Mouse (Mus musculus): Measurements from ENCODE around the gene Ube3b. TPM values are rescaled to one million over a fixed set of nuclear protein-coding genes. Genes with fewer than 3 reads are reported as not detected.

Ube3b gene
- polyA plus RNA-seq, 1 experiment from 2014 or later: 17.1 TPM

GRCm38 (mm10) chr5:114408846-114409245 lies 28.4 kb downstream of the Ube3b start:
- Histone ChIP-seq H3K9me3 (replicated peaks) (no peaks in the 10 kb centered on the region), H3K4me2 (no peak overlapping the region), H3K27ac (replicated peaks) (no peak overlapping the region), H3K4me1 (replicated peaks) (no peaks in the 10 kb centered on the region), H3K27me3 (no peaks in the 10 kb centered on the region), H3K9ac (no peak overlapping the region), H3K36me3 (replicated peaks) (peaks cover 100% of the 10 kb centered on the region), H3K4me3 (replicated peaks) (no peak overlapping the region)
- no peak for ATAC-seq (ENCODE audit: insufficient read depth)
- 91% methylated on average over 11 of the region's 11 CpGs for WGBS (ENCODE audit: insufficient replicate concordance)

- Histone ChIP-seq H3K4me1 (replicated peaks) (no peaks in the 10 kb centered on the region), H3K9ac (no peak overlapping the region), H3K4me2 (no peak overlapping the region), H3K9me3 (replicated peaks) (no peaks in the 10 kb centered on the region), H3K36me3 (replicated peaks) (peaks cover 99% of the 10 kb centered on the region), H3K27ac (replicated peaks) (no peak overlapping the region), H3K27me3 (no peaks in the 10 kb centered on the region), H3K4me3 (replicated peaks) (no peak overlapping the region)
- no peak for ATAC-seq (ENCODE audit: insufficient read depth)
- WGBS (ENCODE audit: insufficient replicate concordance): 83% methylated on average over 13 of the region's 13 CpGs
Observed at GRCm38 (mm10) chr5:114410429-114410828, 30.0 kb downstream of the Ube3b start.

- no peaks in the 10 kb centered on the region for H3K9me3 ChIP-seq (replicated peaks)
- no peak for ATAC-seq (ENCODE audit: insufficient read depth)
- 81% methylated on average over 23 of the region's 23 CpGs for WGBS (ENCODE audit: insufficient replicate concordance)
- no peak overlapping the region for H3K27ac ChIP-seq (replicated peaks)
- H3K4me3 ChIP-seq (replicated peaks): no peak overlapping the region
- no peak overlapping the region for H3K9ac ChIP-seq
- H3K36me3 ChIP-seq (replicated peaks): peaks cover 99% of the 10 kb centered on the region
- no peaks in the 10 kb centered on the region for H3K27me3 ChIP-seq
- H3K4me1 ChIP-seq (replicated peaks): no peaks in the 10 kb centered on the region
- H3K4me2 ChIP-seq: no peak overlapping the region
Observed at GRCm38 (mm10) chr5:114412361-114412998, 32.1 kb downstream of the Ube3b start.

GRCm38 (mm10) chr5:114413067-114413735 lies 32.8 kb downstream of the Ube3b start:
- no peak; the same call in 1 of the 2 replicates for ATAC-seq (ENCODE audit: insufficient read depth)
- WGBS (ENCODE audit: insufficient replicate concordance): 79% methylated on average over 16 of the region's 16 CpGs
- H3K9me3 ChIP-seq (replicated peaks): no peaks in the 10 kb centered on the region

GRCm38 (mm10) chr5:114415606-114416005 lies 35.2 kb downstream of the Ube3b start:
- WGBS (ENCODE audit: insufficient replicate concordance): 84% methylated on average over 5 of the region's 5 CpGs

More at GRCm38 (mm10) chr5:114413067-114413735, 32.8 kb downstream of the Ube3b start:
- no peak overlapping the region for H3K9ac ChIP-seq
- H3K27ac ChIP-seq (replicated peaks): no peak overlapping the region
- H3K27me3 ChIP-seq: no peaks in the 10 kb centered on the region
- H3K4me1 ChIP-seq (replicated peaks): no peaks in the 10 kb centered on the region
- H3K4me2 ChIP-seq: no peak overlapping the region
- peaks cover 99% of the 10 kb centered on the region for H3K36me3 ChIP-seq (replicated peaks)
- H3K4me3 ChIP-seq (replicated peaks): no peak overlapping the region

GRCm38 (mm10) chr5:114416855-114417254 lies 36.4 kb downstream of the Ube3b start:
- Histone ChIP-seq H3K27me3 (no peaks in the 10 kb centered on the region), H3K9me3 (replicated peaks) (no peaks in the 10 kb centered on the region), H3K4me3 (replicated peaks) (no peak overlapping the region), H3K4me1 (replicated peaks) (0 out of 2 replicates have a peak, but pooled peaks cover 3% of the 10 kb centered on the region), H3K36me3 (replicated peaks) (peaks cover 85% of the 10 kb centered on the region), H3K4me2 (no peak overlapping the region), H3K9ac (no peak overlapping the region), H3K27ac (replicated peaks) (no peak overlapping the region)
- 78% methylated on average over 8 of the region's 8 CpGs for WGBS (ENCODE audit: insufficient replicate concordance)
- no peak for ATAC-seq (ENCODE audit: insufficient read depth)

More at GRCm38 (mm10) chr5:114415606-114416005, 35.2 kb downstream of the Ube3b start:
- H3K4me1 ChIP-seq (replicated peaks): no peaks in the 10 kb centered on the region
- H3K4me3 ChIP-seq (replicated peaks): no peak overlapping the region
- peaks cover 98% of the 10 kb centered on the region for H3K36me3 ChIP-seq (replicated peaks)
- no peak overlapping the region for H3K9ac ChIP-seq
- H3K9me3 ChIP-seq (replicated peaks): no peaks in the 10 kb centered on the region
- H3K4me2 ChIP-seq: no peak overlapping the region
- H3K27ac ChIP-seq (replicated peaks): no peak overlapping the region
- no peak for ATAC-seq (ENCODE audit: insufficient read depth)
- H3K27me3 ChIP-seq: no peaks in the 10 kb centered on the region

- peaks cover 7% of the 10 kb centered on the region for H3K4me1 ChIP-seq (replicated peaks)
- ATAC-seq (ENCODE audit: insufficient read depth): no peak
- no peaks in the 10 kb centered on the region for H3K9me3 ChIP-seq (replicated peaks)
- H3K9ac ChIP-seq: no peak overlapping the region
- no peak overlapping the region for H3K4me3 ChIP-seq (replicated peaks)
- WGBS (ENCODE audit: insufficient replicate concordance): 70% methylated on average over 8 of the region's 8 CpGs
- no peak overlapping the region for H3K27ac ChIP-seq (replicated peaks)
- H3K27me3 ChIP-seq: no peaks in the 10 kb centered on the region
- no peak overlapping the region for H3K4me2 ChIP-seq
- peaks cover 68% of the 10 kb centered on the region for H3K36me3 ChIP-seq (replicated peaks)
Observed at GRCm38 (mm10) chr5:114418541-114418940, 38.1 kb downstream of the Ube3b start.

- WGBS (ENCODE audit: insufficient replicate concordance): 60% methylated on average over 11 of the region's 11 CpGs
- peaks cover 37% of the 10 kb centered on the region for H3K36me3 ChIP-seq (replicated peaks)
- ATAC-seq (ENCODE audit: insufficient read depth): peak; percentile 56
- no peak overlapping the region for H3K9ac ChIP-seq
- H3K4me2 ChIP-seq: peak overlapping the region; percentile 21
- no peak overlapping the region; the same call in 1 of the 2 replicates for H3K27ac ChIP-seq (replicated peaks)
- H3K4me1 ChIP-seq (replicated peaks): peaks cover 7% of the 10 kb centered on the region
- no peaks in the 10 kb centered on the region for H3K27me3 ChIP-seq
- no peaks in the 10 kb centered on the region for H3K9me3 ChIP-seq (replicated peaks)
- H3K4me3 ChIP-seq (replicated peaks): no peak overlapping the region
Observed at GRCm38 (mm10) chr5:114421561-114422298, 41.3 kb downstream of the Ube3b start.

- H3K27me3 ChIP-seq: no peaks in the 10 kb centered on the region
- H3K4me3 ChIP-seq (replicated peaks): no peak overlapping the region
- H3K9ac ChIP-seq: no peak overlapping the region
- peaks cover 29% of the 10 kb centered on the region for H3K36me3 ChIP-seq (replicated peaks)
- peaks cover 7% of the 10 kb centered on the region for H3K4me1 ChIP-seq (replicated peaks)
- no peak for ATAC-seq (ENCODE audit: insufficient read depth)
- 33% methylated on average over 5 of the region's 5 CpGs for WGBS (ENCODE audit: insufficient replicate concordance)
- peak overlapping the region; percentile 21; the same call in 1 of the 2 replicates for H3K4me2 ChIP-seq
- H3K27ac ChIP-seq (replicated peaks): no peak overlapping the region
- no peaks in the 10 kb centered on the region for H3K9me3 ChIP-seq (replicated peaks)
Observed at GRCm38 (mm10) chr5:114422591-114422990, 42.2 kb downstream of the Ube3b start.

- no peak overlapping the region for H3K27ac ChIP-seq (replicated peaks)
- H3K4me1 ChIP-seq (replicated peaks): peaks cover 7% of the 10 kb centered on the region
- no peak overlapping the region for H3K9ac ChIP-seq
- ATAC-seq (ENCODE audit: insufficient read depth): no peak
- WGBS (ENCODE audit: insufficient replicate concordance): 81% methylated on average over 5 of the region's 5 CpGs
- H3K27me3 ChIP-seq: no peaks in the 10 kb centered on the region
- no peaks in the 10 kb centered on the region for H3K9me3 ChIP-seq (replicated peaks)
- H3K4me2 ChIP-seq: no peak overlapping the region
- H3K4me3 ChIP-seq (replicated peaks): no peak overlapping the region
- H3K36me3 ChIP-seq (replicated peaks): peaks cover 15% of the 10 kb centered on the region
Observed at GRCm38 (mm10) chr5:114423961-114424360, 43.6 kb downstream of the Ube3b start.

GRCm38 (mm10) chr5:114426732-114427131 lies 46.3 kb downstream of the Ube3b start:
- Histone ChIP-seq H3K27ac (replicated peaks) (no peak overlapping the region), H3K9ac (no peak overlapping the region), H3K4me3 (replicated peaks) (no peak overlapping the region), H3K27me3 (no peaks in the 10 kb centered on the region), H3K9me3 (replicated peaks) (no peaks in the 10 kb centered on the region), H3K36me3 (replicated peaks) (no peaks in the 10 kb centered on the region), H3K4me2 (no peak overlapping the region), H3K4me1 (replicated peaks) (peaks cover 4% of the 10 kb centered on the region)
- ATAC-seq (ENCODE audit: insufficient read depth): no peak
- WGBS (ENCODE audit: insufficient replicate concordance): 59% methylated on average over 6 of the region's 6 CpGs
